Mouse (Mus musculus) kidney, embryonic 16.5 days (tissue): ENCODE data around the gene Plek2. TPM values are rescaled to one million over a fixed set of nuclear protein-coding genes. Genes with fewer than 3 reads are reported as not detected.
A peak's percentile ranks its signal among the peaks of the same experiment; 100 is the strongest.
"Not testable (repeated sequence)": the region's sequence is repeated elsewhere in the genome, so short reads cannot be mapped to it uniquely, and the experiment has no call there.

Source experiments
- ATAC-seq: fragments of 200-750 bp; cut with Nextera tagmentation; 2 replicates; pipeline ENCODE4 v1.8.0; 2017; ENCODE audit warnings: moderate TSS enrichment; ENCODE audit not compliant: low FRiP score, low TSS enrichment
- H3K27ac ChIP-seq: fragments of 300-500 bp; sonication (generic); 2 replicates; pipeline ENCODE4 v1.5.1; 2014; ENCODE audit warnings: low read length
- H3K27me3 ChIP-seq: fragments of 300-500 bp; sonication (generic); 2 replicates; pipeline ENCODE4 v1.6.1; 2014; ENCODE audit warnings: low read length, control low read depth, mixed read lengths; ENCODE audit not compliant: insufficient read depth
- H3K36me3 ChIP-seq: fragments of 300-500 bp; sonication (generic); 2 replicates; pipeline ENCODE4 v1.6.1; 2014; ENCODE audit warnings: low read length, control low read depth, mixed read lengths; ENCODE audit not compliant: insufficient read depth
- H3K4me1 ChIP-seq: fragments of 300-500 bp; sonication (generic); 2 replicates; pipeline ENCODE4 v1.6.1; 2014; ENCODE audit warnings: low read length, control low read depth, mixed read lengths; ENCODE audit not compliant: insufficient read depth
- H3K4me2 ChIP-seq: fragments of 300-500 bp; sonication (generic); replicated peaks from 2 replicates; pipeline ENCODE4 v1.6.1; 2014; ENCODE audit warnings: low read depth, low read length
- H3K4me3 ChIP-seq: fragments of 300-500 bp; sonication (generic); 2 replicates; pipeline ENCODE4 v1.5.1; 2014; ENCODE audit warnings: mild to moderate bottlenecking, low read length
- H3K9ac ChIP-seq: fragments of 300-500 bp; sonication (generic); replicated peaks from 2 replicates; pipeline ENCODE4 v1.6.1; 2014; ENCODE audit warnings: low read length
- H3K9me3 ChIP-seq: fragments of 300-500 bp; sonication (generic); 2 replicates; pipeline ENCODE4 v1.6.1; 2016; ENCODE audit warnings: low read length, control low read depth
- WGBS: fragments of 180-500 bp; shearing (Covaris S2); extraction: QIAGEN DNeasy Blood & Tissue Kit; methylation state at CpG from one replicate; pipeline ENCODE4 v1.1.7; 2014; 5-methylcytosine and 5-hydroxymethylcytosine counted together
- polyA plus RNA-seq: library from polyadenylated mRNA; unstranded; fragments of >200 nt; fragmentation: Nextera tagmentation; extraction: Ambion mirVana; gene quantifications from 2 replicates; pipeline ENCODE4 v1.2.1, GENCODE M21; 2015

The Plek2 gene
- polyA plus RNA-seq, 1 experiment from 2014 or later: 4.7 TPM

DNA sequence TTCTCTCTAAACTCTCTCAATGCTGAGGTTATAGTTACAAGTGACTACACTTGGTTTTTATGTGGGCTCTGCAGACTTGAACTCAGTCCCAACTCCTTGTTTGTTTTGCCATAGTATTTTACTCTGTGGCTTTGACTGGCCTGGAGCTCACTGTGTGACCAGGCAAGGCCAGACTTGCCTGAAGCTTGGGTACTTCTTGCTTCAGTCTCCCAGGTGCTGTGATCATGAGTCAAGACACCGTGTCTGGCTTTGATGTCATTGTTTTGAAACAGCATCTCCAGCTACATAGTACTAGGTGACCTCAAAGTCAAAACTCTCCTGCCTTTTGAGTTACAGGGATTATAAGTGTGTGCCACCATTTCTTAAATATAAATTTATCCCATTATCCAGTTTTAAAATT lies 23.1 kb upstream of the Plek2 start:
- ATAC-seq: no peak
- Histone ChIP-seq H3K36me3 (no peaks in the 10 kb centered on the region), H3K9me3 (no peaks in the 10 kb centered on the region), H3K4me2 (no peak overlapping the region), H3K4me3 (no peak overlapping the region), H3K27ac (no peak overlapping the region), H3K27me3 (no peaks in the 10 kb centered on the region), H3K4me1 (no peaks in the 10 kb centered on the region), H3K9ac (no peak overlapping the region)
- WGBS: 68% methylated on average over 1 of the region's 1 CpGs

GRCm38 (mm10) chr12:78927287-78927686 lies 20.5 kb upstream of the Plek2 start:
- Histone ChIP-seq H3K4me3 (no peak overlapping the region), H3K4me1 (no peaks in the 10 kb centered on the region), H3K27ac (no peak overlapping the region), H3K9me3 (no peaks in the 10 kb centered on the region), H3K9ac (no peak overlapping the region), H3K4me2 (no peak overlapping the region), H3K36me3 (no peaks in the 10 kb centered on the region), H3K27me3 (no peaks in the 10 kb centered on the region)
- WGBS: 74% methylated on average over 5 of the region's 5 CpGs
- no peak for ATAC-seq

DNA sequence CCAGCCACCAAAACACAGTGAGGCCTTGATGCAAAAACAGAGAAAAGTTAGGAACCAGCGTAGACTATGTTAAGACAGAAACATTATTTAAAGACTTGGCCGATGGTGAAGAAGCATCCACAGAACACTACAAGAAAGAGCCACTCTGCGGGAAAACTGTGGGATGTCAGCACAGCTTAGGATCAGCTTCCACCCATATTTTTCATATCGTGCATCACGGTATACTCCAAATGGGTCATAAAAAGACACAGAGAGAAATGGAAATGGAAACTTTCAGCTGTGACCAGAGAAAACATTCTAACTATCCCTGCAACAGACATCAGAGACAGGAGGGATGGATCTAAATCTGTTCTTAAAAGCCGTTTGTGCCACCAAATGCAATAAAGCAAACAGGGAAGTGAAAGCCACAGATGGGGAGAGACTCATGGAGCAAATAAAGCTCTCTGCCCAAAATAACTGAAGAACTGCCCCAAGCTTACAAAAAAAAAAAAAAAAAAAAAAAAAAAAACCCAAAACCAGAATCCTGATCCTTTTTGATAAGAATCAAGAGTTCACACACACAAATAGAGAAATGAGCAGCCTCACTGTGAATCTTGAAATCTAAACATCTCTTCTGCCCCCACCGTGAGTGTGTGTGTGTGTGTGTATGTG lies 16.9 kb upstream of the Plek2 start:
- H3K27ac ChIP-seq: no peak overlapping the region
- H3K4me3 ChIP-seq: no peak overlapping the region
- H3K36me3 ChIP-seq: no peaks in the 10 kb centered on the region
- H3K27me3 ChIP-seq: no peaks in the 10 kb centered on the region
- no peaks in the 10 kb centered on the region for H3K9me3 ChIP-seq
- no peak overlapping the region for H3K4me2 ChIP-seq
- no peak for ATAC-seq
- no peak overlapping the region for H3K9ac ChIP-seq
- 82% methylated on average over 7 of the region's 7 CpGs for WGBS
- H3K4me1 ChIP-seq: peaks cover 3% of the 10 kb centered on the region; the same call in 1 of the 2 replicates

DNA sequence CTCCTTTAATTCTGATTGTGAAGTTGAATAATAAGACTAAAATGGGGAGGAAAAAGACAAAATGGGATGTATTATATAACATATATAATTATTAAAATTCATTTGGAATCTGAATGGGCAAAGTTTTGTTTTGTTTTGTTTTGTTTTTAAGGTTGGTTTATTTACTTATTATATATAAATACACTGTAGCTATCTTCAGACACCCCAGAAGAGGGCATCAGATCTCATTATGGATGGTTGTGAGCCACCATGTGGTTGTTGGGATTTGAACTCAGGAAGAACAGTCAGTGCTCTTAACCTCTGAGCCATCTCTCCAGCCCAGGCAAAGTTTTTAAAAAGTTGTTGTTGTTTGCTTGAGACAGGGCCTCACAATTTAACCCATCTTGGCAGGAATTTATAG lies 16.2 kb upstream of the Plek2 start:
- H3K27ac ChIP-seq, H3K4me2 ChIP-seq, H3K4me1 ChIP-seq, H3K4me3 ChIP-seq, H3K36me3 ChIP-seq, H3K27me3 ChIP-seq, ATAC-seq, H3K9me3 ChIP-seq, H3K9ac ChIP-seq: not testable (repeated sequence)

GRCm38 (mm10) chr12:78922058-78922457 lies 15.3 kb upstream of the Plek2 start:
- Histone ChIP-seq H3K4me1 (peaks cover 3% of the 10 kb centered on the region; the same call in 1 of the 2 replicates), H3K27ac (no peak overlapping the region), H3K36me3 (no peaks in the 10 kb centered on the region), H3K4me2 (no peak overlapping the region), H3K27me3 (no peaks in the 10 kb centered on the region), H3K4me3 (no peak overlapping the region), H3K9ac (no peak overlapping the region), H3K9me3 (no peaks in the 10 kb centered on the region)
- 66% methylated on average over 3 of the region's 3 CpGs for WGBS
- no peak for ATAC-seq

GRCm38 (mm10) chr12:78921421-78921820 lies 14.7 kb upstream of the Plek2 start:
- H3K4me2 ChIP-seq: no peak overlapping the region
- H3K36me3 ChIP-seq: no peaks in the 10 kb centered on the region
- ATAC-seq: no peak
- no peak overlapping the region for H3K4me3 ChIP-seq
- H3K27me3 ChIP-seq: no peaks in the 10 kb centered on the region
- no peak overlapping the region for H3K27ac ChIP-seq
- H3K9me3 ChIP-seq: no peaks in the 10 kb centered on the region
- H3K9ac ChIP-seq: no peak overlapping the region
- 44% methylated on average over 4 of the region's 4 CpGs for WGBS
- peaks cover 3% of the 10 kb centered on the region; the same call in 1 of the 2 replicates for H3K4me1 ChIP-seq

DNA sequence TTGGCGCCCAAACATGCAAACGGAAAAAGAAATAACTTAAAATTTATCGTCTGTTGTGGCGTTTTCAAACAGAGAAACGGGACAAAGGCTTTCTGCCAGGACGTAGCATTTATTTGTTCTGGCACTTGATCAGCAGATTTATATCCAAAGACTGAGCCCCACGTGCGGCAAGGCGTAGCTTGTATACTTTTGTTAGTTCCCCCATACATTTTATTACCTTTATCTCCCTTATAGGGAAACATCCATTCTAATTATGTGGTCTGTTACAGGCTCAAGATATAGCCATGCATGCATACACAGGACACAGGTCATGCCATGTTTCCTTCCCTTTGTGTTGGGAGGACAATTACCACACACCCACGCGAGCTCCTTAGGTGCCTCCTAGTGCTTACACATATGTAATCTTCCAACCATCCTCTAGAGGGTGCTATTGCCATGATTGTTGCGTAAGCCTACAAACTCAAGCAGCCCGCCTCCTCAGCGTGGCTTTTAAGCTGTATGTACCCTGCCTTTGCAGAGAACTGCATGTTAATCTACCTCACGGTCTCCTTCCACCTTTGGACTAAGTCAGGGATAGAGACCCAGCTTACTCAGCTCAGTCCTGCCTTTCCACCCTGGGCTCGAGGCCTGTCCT lies 12.4 kb upstream of the Plek2 start:
- peak; percentile 75 for ATAC-seq
- no peaks in the 10 kb centered on the region for H3K36me3 ChIP-seq
- H3K27me3 ChIP-seq: peaks cover 2% of the 10 kb centered on the region; the same call in 1 of the 2 replicates
- H3K9ac ChIP-seq: no peak overlapping the region
- H3K9me3 ChIP-seq: no peaks in the 10 kb centered on the region
- peak overlapping the region; percentile 10 for H3K4me3 ChIP-seq
- H3K4me2 ChIP-seq: peak overlapping the region; percentile 38
- H3K27ac ChIP-seq: no peak overlapping the region
- WGBS: 18% methylated on average over 16 of the region's 16 CpGs
- H3K4me1 ChIP-seq: peaks cover 3% of the 10 kb centered on the region; the same call in 1 of the 2 replicates

DNA sequence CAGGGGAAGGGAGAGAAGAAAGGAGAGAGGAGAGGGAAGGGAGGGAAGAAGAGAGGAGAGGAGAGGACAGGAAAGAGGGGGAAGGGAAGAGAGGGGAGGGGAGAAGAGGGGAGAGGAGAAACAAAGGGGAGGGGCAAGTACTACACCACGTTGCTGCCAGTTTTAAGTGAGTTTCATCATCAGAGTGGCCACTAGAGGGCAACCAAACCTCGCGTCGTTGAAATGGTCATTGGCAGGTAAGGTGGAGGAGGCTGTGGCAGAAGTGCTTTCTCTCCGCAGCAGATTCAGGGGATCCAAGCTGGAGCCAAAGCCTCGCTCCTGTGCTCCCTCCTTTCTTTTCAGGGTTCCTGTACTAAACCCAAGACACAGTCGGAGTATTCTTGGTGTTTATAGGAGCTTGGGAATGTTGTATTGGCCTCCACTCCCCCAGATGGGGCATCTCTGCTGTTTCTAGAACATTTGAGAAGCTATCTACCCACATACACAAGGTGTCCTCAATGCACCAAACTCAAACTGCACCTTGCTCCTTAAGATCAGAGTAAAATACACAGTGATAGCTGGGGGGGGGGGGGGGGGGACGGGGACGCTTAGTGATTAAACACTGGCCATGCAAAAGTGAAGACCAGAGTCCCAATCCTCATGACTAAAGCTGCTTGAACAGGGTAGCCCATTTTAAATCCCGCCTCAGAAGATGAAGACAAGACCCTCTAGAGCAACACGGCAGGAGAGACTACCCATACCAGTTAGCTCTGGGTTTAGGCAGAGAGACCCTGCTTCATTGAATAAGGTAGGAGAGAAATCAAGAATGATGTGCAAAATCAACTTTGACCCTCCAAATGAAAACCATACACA lies 11.7 kb upstream of the Plek2 start:
- H3K4me2 ChIP-seq: peak overlapping the region; percentile 38
- H3K27me3 ChIP-seq: peaks cover 9% of the 10 kb centered on the region; the same call in 1 of the 2 replicates
- H3K9ac ChIP-seq: no peak overlapping the region
- no peaks in the 10 kb centered on the region for H3K36me3 ChIP-seq
- H3K9me3 ChIP-seq: no peaks in the 10 kb centered on the region
- H3K4me3 ChIP-seq: peak overlapping the region; percentile 10; the same call in 1 of the 2 replicates
- 17% methylated on average over 11 of the region's 11 CpGs for WGBS
- peak; percentile 77 for ATAC-seq
- H3K27ac ChIP-seq: no peak overlapping the region
- peaks cover 3% of the 10 kb centered on the region; the same call in 1 of the 2 replicates for H3K4me1 ChIP-seq

DNA sequence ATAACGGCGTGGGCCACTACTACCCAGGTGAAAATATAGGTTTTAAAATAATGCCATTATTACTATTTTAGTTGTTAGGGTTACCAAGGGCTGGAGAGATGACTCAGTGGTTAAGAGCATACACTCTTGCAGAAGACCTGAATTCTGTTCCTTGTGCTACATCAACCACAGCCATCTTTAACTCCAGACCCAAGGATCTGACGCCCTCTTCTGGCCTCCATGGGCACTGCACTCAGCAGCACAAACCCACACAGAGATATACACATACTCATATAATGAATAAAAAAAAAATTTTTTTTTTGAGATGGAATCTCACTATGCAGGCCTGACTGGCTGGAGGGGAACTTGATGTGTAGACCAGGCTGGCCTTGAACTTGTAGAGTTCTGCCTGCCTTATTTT lies 9.5 kb upstream of the Plek2 start:
- Histone ChIP-seq H3K4me1 (peaks cover 14% of the 10 kb centered on the region), H3K27ac (no peak overlapping the region), H3K4me2 (no peak overlapping the region), H3K36me3 (no peaks in the 10 kb centered on the region), H3K9me3 (no peaks in the 10 kb centered on the region), H3K9ac (no peak overlapping the region), H3K4me3 (no peak overlapping the region), H3K27me3 (peaks cover 23% of the 10 kb centered on the region)
- no peak for ATAC-seq
- 75% methylated on average over 3 of the region's 3 CpGs for WGBS
